Mouse (Mus musculus): ENCODE measurements at regions not wholly inside any gene's neighbourhood (a gene's known extent, or its start where the extent isn't known, plus 50 kb on each side); places are given as distances from the start of the nearest gene placed in this dataset.

DNA sequence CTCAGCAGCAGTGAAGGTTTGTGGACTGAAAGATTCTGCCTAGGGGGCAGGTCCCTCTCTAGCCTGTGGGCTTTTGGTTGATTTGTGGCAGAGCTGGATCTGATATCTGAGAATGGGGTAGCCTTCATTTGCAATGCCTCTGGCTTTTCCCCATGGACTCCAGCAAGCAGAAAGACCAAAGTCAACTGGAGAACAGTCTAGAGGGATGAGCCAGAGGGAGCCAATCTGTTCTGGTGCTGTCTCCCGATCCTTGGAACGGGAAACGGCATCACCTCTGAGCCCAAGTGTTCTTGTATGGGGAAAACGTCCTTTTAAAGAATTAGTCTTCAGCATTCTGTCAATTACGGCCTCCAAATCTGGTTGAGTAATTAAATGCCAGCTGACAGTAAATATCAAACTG, 80.0 kb downstream of the Spata19 start:
- no peak overlapping the region for H3K4me2 ChIP-seq (replicated peaks; ENCODE audit: low read depth, low read length)
- no peak overlapping the region for H3K27ac ChIP-seq (ENCODE audit: low read length)
- no peak for TF ChIP-seq EP300 (IDR thresholded peaks at IDR 0.05)
- TF ChIP-seq CTCF (IDR thresholded peaks at IDR 0.05) = no peak
- H3K4me3 ChIP-seq (ENCODE audit: low read depth, low read length) = no peak overlapping the region
- no peak for DNase-seq (ENCODE audit: low spot score)
- no peaks in the 10 kb centered on the region for H3K9me3 ChIP-seq (ENCODE audit: low read length)
- H3K27me3 ChIP-seq (replicated peaks; ENCODE audit: insufficient read depth, low read length) = no peaks in the 10 kb centered on the region
- no peaks in the 10 kb centered on the region for H3K4me1 ChIP-seq (ENCODE audit: insufficient read depth, low read depth, low read length)
- no peak overlapping the region for H3K9ac ChIP-seq (replicated peaks; ENCODE audit: low read depth)
- H3K36me3 ChIP-seq (ENCODE audit: insufficient read depth, low read length) = no peaks in the 10 kb centered on the region
- ATAC-seq = no peak
- 89% methylated on average over 5 of the region's 5 CpGs for WGBS

DNA sequence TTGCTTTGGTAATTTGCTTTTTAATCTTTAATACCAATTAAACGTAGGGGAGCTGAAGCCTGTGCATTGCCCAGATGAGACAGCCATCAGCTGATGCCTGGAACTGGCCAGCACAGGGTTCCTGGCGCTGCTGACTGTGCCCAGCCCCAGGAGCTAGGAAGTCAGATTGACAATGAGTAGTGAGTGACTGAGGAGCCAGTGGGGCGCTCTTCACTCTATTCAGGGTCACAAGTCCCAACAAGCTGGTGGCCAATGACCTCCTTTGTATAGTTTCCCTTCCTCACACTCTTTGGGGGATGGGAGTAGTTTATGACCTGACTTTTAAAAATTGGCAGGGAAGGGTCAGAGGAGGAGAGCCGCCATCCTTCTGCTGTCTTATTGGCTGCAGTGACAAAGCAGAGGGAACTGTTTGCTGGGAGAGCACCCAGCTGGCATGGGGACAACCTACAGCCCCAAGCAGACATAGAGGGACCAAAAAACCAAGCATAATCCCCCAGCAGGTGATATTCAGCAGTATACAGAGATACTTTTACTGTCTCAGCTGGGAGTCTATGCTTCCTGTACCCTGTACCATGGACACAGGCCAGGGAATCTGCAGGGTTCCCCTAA, 80.6 kb downstream of the Spata19 start:
- H3K4me2 ChIP-seq (replicated peaks; ENCODE audit: low read depth, low read length) = no peak overlapping the region
- H3K27me3 ChIP-seq (replicated peaks; ENCODE audit: insufficient read depth, low read length) = no peaks in the 10 kb centered on the region
- 51% methylated on average over 4 of the region's 4 CpGs for WGBS
- ATAC-seq (peak; percentile 23; the same call in 1 of the 2 replicates), DNase-seq (ENCODE audit: low spot score) (no peak)
- TF ChIP-seq EP300 (IDR thresholded peaks at IDR 0.05) = no peak
- no peak for TF ChIP-seq CTCF (IDR thresholded peaks at IDR 0.05)
- H3K9ac ChIP-seq (replicated peaks; ENCODE audit: low read depth) = no peak overlapping the region
- no peaks in the 10 kb centered on the region for H3K4me1 ChIP-seq (ENCODE audit: insufficient read depth, low read depth, low read length)
- no peaks in the 10 kb centered on the region for H3K36me3 ChIP-seq (ENCODE audit: insufficient read depth, low read length)
- no peak overlapping the region for H3K27ac ChIP-seq (ENCODE audit: low read length)
- H3K4me3 ChIP-seq (ENCODE audit: low read depth, low read length) = no peak overlapping the region
- H3K9me3 ChIP-seq (ENCODE audit: low read length) = no peaks in the 10 kb centered on the region

DNA sequence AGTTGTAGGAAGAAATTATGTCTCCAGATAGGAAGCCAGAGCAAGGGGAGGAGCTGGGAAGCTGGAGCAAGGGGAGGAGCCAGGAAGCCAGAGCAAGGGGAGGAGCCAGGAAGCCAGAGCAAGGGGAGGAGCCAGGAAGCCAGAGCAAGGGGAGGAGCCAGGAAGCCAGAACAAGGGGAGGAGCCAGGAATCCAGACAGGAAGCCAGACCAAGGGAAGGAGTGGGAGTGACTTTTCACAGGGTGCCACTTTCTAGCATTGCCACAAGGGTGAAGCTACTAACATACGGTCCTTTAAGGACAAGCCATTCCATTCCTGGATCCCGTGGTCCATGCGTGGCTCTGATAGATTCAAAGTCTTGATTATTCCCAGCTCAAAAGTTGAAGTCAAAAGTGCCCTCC, 81.7 kb downstream of the Spata19 start:
- H3K36me3 ChIP-seq (ENCODE audit: insufficient read depth, low read length) = no peaks in the 10 kb centered on the region
- H3K4me1 ChIP-seq (ENCODE audit: insufficient read depth, low read depth, low read length) = no peaks in the 10 kb centered on the region
- TF ChIP-seq EP300 (IDR thresholded peaks at IDR 0.05) = no peak
- no peak for TF ChIP-seq CTCF (IDR thresholded peaks at IDR 0.05)
- no peak overlapping the region for H3K9ac ChIP-seq (replicated peaks; ENCODE audit: low read depth)
- H3K4me2 ChIP-seq (replicated peaks; ENCODE audit: low read depth, low read length) = no peak overlapping the region
- no peaks in the 10 kb centered on the region for H3K27me3 ChIP-seq (replicated peaks; ENCODE audit: insufficient read depth, low read length)
- WGBS = 90% methylated on average over 3 of the region's 3 CpGs
- no peaks in the 10 kb centered on the region for H3K9me3 ChIP-seq (ENCODE audit: low read length)
- no peak overlapping the region for H3K4me3 ChIP-seq (ENCODE audit: low read depth, low read length)
- ATAC-seq (no peak), DNase-seq (ENCODE audit: low spot score) (peak; percentile 17)
- no peak overlapping the region for H3K27ac ChIP-seq (ENCODE audit: low read length)

DNA sequence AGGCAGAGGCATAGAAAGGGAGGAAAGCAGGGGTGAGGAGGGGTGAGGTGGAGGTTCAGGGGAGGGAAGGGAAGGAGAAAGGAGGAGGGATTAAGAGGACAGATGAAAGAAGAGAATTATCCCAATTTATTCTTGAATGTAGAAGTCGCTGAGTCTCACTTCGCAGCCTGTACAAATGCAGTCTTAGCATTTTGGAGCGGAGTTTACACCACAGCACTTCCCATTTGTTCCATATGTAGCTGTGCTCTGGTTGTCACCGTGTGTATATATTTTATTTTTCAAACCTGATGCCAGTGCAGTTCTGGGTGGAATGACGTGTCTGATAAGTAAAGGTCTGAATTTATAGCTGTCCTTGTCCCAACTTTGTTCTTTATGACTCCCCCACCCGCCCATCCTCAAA, 105.2 kb downstream of the Spata19 start:
- no peak for DNase-seq (ENCODE audit: low spot score)
- H3K4me3 ChIP-seq (ENCODE audit: low read depth, low read length) = no peak overlapping the region
- no peak overlapping the region for H3K27ac ChIP-seq (ENCODE audit: low read length)
- no peaks in the 10 kb centered on the region for H3K36me3 ChIP-seq (ENCODE audit: insufficient read depth, low read length)
- H3K27me3 ChIP-seq (replicated peaks; ENCODE audit: insufficient read depth, low read length) = no peaks in the 10 kb centered on the region
- ATAC-seq = no peak
- TF ChIP-seq EP300 (IDR thresholded peaks at IDR 0.05) (no peak), CTCF (IDR thresholded peaks at IDR 0.05) (no peak)
- no peak overlapping the region for H3K4me2 ChIP-seq (replicated peaks; ENCODE audit: low read depth, low read length)
- no peaks in the 10 kb centered on the region for H3K9me3 ChIP-seq (ENCODE audit: low read length)
- no peak overlapping the region for H3K9ac ChIP-seq (replicated peaks; ENCODE audit: low read depth)
- H3K4me1 ChIP-seq (ENCODE audit: insufficient read depth, low read depth, low read length) = no peaks in the 10 kb centered on the region
- WGBS = 71% methylated on average over 6 of the region's 6 CpGs

DNA sequence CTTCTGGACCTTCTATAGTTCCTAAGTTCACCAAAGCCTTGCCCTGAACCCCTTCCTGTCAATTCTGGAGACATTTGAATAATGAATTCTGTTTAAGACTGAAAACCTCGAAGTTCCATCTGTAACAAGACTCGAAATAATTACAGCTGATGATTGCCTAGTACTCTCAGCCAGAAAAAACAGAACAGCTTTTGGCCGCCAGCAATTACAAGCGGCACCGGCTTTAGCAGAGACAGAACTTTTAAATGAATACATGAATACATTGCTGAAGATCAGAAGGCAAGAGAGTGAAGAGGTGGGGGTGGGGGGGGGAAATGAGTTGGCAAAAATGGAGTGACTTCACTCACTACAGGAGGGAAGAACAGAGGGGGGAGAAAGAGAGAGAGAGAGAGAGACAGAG, 112.6 kb downstream of the Spata19 start:
- DNase-seq (ENCODE audit: low spot score) = no peak
- 81% methylated on average over 5 of the region's 5 CpGs for WGBS
- no peak overlapping the region for H3K9ac ChIP-seq (replicated peaks; ENCODE audit: low read depth)
- TF ChIP-seq EP300 (IDR thresholded peaks at IDR 0.05) = no peak
- TF ChIP-seq CTCF (IDR thresholded peaks at IDR 0.05) = no peak
- H3K27me3 ChIP-seq (replicated peaks; ENCODE audit: insufficient read depth, low read length) = no peaks in the 10 kb centered on the region
- H3K9me3 ChIP-seq (ENCODE audit: low read length) = no peaks in the 10 kb centered on the region
- H3K27ac ChIP-seq (ENCODE audit: low read length) = no peak overlapping the region
- H3K36me3 ChIP-seq (ENCODE audit: insufficient read depth, low read length) = no peaks in the 10 kb centered on the region
- no peak overlapping the region for H3K4me2 ChIP-seq (replicated peaks; ENCODE audit: low read depth, low read length)
- no peaks in the 10 kb centered on the region for H3K4me1 ChIP-seq (ENCODE audit: insufficient read depth, low read depth, low read length)
- H3K4me3 ChIP-seq (ENCODE audit: low read depth, low read length) = no peak overlapping the region
- ATAC-seq = no peak

DNA sequence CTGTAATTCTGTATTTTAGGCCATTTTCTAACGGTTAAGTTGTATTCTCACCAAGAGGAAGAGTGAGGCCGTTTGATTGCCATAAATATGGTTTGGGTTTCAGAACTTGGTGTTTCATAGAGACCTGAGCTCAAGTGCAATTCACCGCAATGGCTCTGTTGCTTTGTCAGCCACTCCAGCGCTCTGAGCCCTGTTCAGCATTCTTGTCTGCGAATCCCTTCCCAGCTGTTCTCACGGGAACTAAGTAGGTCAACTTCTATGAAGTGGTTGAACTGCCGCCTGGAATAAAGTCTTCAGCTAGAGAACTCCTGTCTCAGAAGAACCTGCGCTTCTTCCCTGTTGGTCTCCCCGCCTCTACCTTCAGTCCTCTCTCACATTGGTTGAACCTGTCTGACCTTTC, 113.1 kb downstream of the Spata19 start:
- Histone ChIP-seq H3K27ac (ENCODE audit: low read length) (no peak overlapping the region), H3K4me1 (ENCODE audit: insufficient read depth, low read depth, low read length) (no peaks in the 10 kb centered on the region), H3K4me3 (ENCODE audit: low read depth, low read length) (no peak overlapping the region), H3K4me2 (replicated peaks; ENCODE audit: low read depth, low read length) (no peak overlapping the region), H3K9ac (replicated peaks; ENCODE audit: low read depth) (no peak overlapping the region), H3K9me3 (ENCODE audit: low read length) (no peaks in the 10 kb centered on the region), H3K27me3 (replicated peaks; ENCODE audit: insufficient read depth, low read length) (no peaks in the 10 kb centered on the region), H3K36me3 (ENCODE audit: insufficient read depth, low read length) (no peaks in the 10 kb centered on the region)
- no peak for TF ChIP-seq EP300 (IDR thresholded peaks at IDR 0.05)
- no peak for TF ChIP-seq CTCF (IDR thresholded peaks at IDR 0.05)
- whole genome bisulfite sequencing = 84% methylated on average over 9 of the region's 9 CpGs
- ATAC-seq (no peak), DNase-seq (ENCODE audit: low spot score) (no peak)

DNA sequence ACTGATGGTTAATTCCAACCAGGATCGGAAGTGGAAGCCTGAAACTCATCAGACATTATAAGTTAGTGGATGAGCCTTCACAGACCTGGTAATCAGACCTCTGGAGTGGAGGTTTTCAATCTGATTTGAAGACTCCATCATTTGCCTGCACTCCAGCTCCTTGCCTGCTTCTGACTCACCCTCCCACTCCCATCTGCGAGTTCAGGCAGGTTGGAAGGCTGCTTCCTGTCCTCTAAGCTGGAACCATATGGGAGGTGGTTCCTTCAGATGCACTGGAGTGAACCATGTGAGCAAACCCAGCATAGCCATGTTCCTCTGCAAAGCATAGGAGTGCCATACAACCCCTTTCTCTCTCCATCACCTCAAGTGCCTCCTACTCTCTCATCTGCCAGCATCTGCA, 114.6 kb downstream of the Spata19 start:
- Histone ChIP-seq H3K27me3 (replicated peaks; ENCODE audit: insufficient read depth, low read length) (no peaks in the 10 kb centered on the region), H3K4me3 (ENCODE audit: low read depth, low read length) (no peak overlapping the region), H3K9me3 (ENCODE audit: low read length) (no peaks in the 10 kb centered on the region), H3K27ac (ENCODE audit: low read length) (no peak overlapping the region), H3K9ac (replicated peaks; ENCODE audit: low read depth) (no peak overlapping the region), H3K4me1 (ENCODE audit: insufficient read depth, low read depth, low read length) (no peaks in the 10 kb centered on the region), H3K36me3 (ENCODE audit: insufficient read depth, low read length) (no peaks in the 10 kb centered on the region), H3K4me2 (replicated peaks; ENCODE audit: low read depth, low read length) (no peak overlapping the region)
- no peak for TF ChIP-seq CTCF (IDR thresholded peaks at IDR 0.05)
- 64% methylated on average over 2 of the region's 2 CpGs for WGBS
- DNase-seq (ENCODE audit: low spot score) = no peak
- ATAC-seq = no peak

All from lung, postnatal 0 days (tissue).